Mouse (Mus musculus): ENCODE results near the gene Iltifb. TPM values are rescaled to one million over a fixed set of nuclear protein-coding genes. Genes with fewer than 3 reads are reported as not detected.

Gene Iltifb
- not detected in 2 replicates for polyA plus RNA-seq (2021; fragmentation: Nextera tagmentation)
- long read RNA-seq, experiment 1 = 0 reads
- long read RNA-seq, experiment 2 = 0 reads

DNA sequence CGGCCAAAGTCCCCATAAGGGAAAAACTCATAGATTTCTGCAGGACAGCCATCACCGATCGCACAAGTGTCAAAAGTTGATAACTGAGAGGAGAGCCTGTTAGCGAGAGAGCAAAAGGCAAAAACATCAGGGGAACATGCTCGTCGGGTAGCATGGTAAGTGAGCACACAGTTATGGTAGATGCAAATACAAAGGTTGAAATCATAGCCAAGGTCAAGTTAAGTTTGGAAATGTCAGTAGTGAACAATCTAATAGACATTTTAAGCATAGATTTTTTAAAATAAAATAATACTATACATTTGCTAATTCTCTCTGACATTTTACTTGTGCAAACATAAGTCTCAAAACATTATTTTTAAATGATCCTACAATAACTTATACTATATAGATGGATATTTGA is at the start of gene Iltifb:
Gene Iltifb, minus strand, starts transcription at position 101 of the 400 bp plus-strand sequence.

DNA sequence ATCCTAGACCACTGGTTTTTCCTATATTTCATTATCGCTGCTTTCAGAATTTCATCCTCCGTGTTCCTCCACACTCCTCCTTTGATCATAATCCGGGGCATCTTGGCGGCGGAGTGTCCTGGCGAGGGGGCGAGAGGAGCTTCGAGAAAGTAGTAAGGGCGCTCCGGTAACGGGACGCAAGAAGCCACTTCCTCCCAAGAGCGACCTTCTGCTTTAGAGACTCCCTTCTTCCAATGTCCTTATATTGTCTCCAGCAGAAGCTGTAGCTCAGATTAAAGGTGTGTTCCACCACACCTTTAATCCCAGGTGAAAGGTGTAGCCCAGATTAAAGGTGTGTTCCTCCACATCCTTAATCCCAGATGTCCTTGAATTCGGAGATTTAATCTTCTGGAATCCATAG is 48.3 kb upstream of the Iltifb start, which contains the start of gene Gm9046:
Gene Gm9046, minus strand, starts transcription at position 101 of the 400 bp plus-strand sequence.

DNA sequence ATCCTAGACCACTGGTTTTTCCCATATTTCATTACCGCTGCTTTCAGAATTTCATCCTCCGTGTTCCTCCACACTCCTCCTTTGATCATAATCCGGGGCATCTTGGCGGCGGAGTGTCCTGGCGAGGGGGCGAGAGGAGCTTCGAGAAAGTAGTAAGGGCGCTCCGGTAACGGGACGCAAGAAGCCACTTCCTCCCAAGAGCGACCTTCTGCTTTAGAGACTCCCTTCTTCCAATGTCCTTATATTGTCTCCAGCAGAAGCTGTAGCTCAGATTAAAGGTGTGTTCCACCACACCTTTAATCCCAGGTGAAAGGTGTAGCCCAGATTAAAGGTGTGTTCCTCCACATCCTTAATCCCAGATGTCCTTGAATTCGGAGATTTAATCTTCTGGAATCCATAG is 42.9 kb upstream of the Iltifb start, which contains the start of gene Gm9045:
Gene Gm9045, minus strand, starts transcription at position 101 of the 400 bp plus-strand sequence.

DNA sequence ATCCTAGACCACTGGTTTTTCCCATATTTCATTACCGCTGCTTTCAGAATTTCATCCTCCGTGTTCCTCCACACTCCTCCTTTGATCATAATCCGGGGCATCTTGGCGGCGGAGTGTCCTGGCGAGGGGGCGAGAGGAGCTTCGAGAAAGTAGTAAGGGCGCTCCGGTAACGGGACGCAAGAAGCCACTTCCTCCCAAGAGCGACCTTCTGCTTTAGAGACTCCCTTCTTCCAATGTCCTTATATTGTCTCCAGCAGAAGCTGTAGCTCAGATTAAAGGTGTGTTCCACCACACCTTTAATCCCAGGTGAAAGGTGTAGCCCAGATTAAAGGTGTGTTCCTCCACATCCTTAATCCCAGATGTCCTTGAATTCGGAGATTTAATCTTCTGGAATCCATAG is 37.5 kb upstream of the Iltifb start, which contains the start of gene Gm9044:
Gene Gm9044, minus strand, starts transcription at position 101 of the 400 bp plus-strand sequence.

DNA sequence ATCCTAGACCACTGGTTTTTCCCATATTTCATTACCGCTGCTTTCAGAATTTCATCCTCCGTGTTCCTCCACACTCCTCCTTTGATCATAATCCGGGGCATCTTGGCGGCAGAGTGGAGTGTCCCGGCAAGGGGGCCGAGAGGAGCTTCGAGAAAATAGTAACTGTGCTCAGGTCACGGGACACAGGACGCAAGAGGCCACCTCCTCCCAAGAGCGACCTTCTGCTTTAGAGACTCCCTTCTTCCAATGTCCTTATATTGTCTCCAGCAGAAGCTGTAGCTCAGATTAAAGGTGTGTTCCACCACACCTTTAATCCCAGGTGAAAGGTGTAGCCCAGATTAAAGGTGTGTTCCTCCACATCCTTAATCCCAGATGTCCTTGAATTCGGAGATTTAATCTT is 32.0 kb upstream of the Iltifb start, which contains the start of gene Gm9040:
Gene Gm9040, minus strand, starts transcription at position 101 of the 400 bp plus-strand sequence.

DNA sequence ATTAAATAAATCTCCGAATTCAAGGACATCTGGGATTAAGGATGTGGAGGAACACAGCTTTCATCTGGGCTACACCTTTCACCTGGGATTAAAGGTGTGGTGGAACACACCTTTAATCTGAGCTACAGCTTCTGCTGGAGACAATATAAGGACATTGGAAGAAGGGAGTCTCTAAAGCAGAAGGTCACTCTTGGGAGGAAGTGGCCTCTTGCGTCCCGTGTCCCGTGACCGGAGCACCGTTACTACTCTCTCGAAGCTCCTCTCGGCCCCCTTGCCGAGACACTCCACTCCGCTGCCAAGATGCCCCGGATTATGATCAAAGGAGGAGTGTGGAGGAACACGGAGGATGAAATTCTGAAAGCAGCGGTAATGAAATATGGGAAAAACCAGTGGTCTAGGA is 36.5 kb downstream of the Iltifb start, which contains the start of gene Gm32802:
Gene Gm32802, plus strand, starts transcription at position 301 of the 400 bp plus-strand sequence.

DNA sequence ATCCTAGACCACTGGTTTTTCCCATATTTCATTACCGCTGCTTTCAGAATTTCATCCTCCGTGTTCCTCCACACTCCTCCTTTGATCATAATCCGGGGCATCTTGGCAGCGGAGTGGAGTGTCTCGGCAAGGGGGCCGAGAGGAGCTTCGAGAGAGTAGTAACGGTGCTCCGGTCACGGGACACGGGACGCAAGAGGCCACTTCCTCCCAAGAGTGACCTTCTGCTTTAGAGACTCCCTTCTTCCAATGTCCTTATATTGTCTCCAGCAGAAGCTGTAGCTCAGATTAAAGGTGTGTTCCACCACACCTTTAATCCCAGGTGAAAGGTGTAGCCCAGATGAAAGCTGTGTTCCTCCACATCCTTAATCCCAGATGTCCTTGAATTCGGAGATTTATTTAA is 54.2 kb downstream of the Iltifb start, which contains the start of gene Gm32717:
Gene Gm32717, minus strand, starts transcription at position 101 of the 400 bp plus-strand sequence.

Other genes starting within 250 kb of the Iltifb start
- 5.5 and 5.7 TPM in 2 replicates for gene Mdm1, start 153.2 kb downstream of the Iltifb start, polyA plus RNA-seq (2021; fragmentation: Nextera tagmentation)
- not detected in 2 replicates for gene Il22, start 90.1 kb downstream of the Iltifb start, polyA plus RNA-seq (2021; fragmentation: Nextera tagmentation)
- gene Gm32717, start 54.3 kb downstream of the Iltifb start, polyA plus RNA-seq (2021; fragmentation: Nextera tagmentation) = not detected in 2 replicates
- gene Gm32802, start 36.4 kb downstream of the Iltifb start, polyA plus RNA-seq (2021; fragmentation: Nextera tagmentation) = not detected in 2 replicates
- not detected in 2 replicates for gene Gm9040, start 31.9 kb upstream of the Iltifb start, polyA plus RNA-seq (2021; fragmentation: Nextera tagmentation)
- not detected in 2 replicates for gene Gm9044, start 37.4 kb upstream of the Iltifb start, polyA plus RNA-seq (2021; fragmentation: Nextera tagmentation)
- gene Gm9045, start 42.8 kb upstream of the Iltifb start, polyA plus RNA-seq (2021; fragmentation: Nextera tagmentation) = not detected in 2 replicates
- not detected in 2 replicates for gene Gm9046, start 48.2 kb upstream of the Iltifb start, polyA plus RNA-seq (2021; fragmentation: Nextera tagmentation)
- gene Gm9048, start 53.6 kb upstream of the Iltifb start, polyA plus RNA-seq (2021; fragmentation: Nextera tagmentation) = not detected in 2 replicates
- gene Gm9049, start 59.1 kb upstream of the Iltifb start, polyA plus RNA-seq (2021; fragmentation: Nextera tagmentation) = not detected in 2 replicates
- not detected in 2 replicates for gene Ifng, start 146.0 kb upstream of the Iltifb start, polyA plus RNA-seq (2021; fragmentation: Nextera tagmentation)

All from layer of hippocampus, adult 6 months (tissue).